Mouse (Mus musculus) heart, postnatal 0 days (tissue): ENCODE results near the gene Gramd2.

Source experiments
- CTCF ChIP-seq: IDR thresholded peaks from 2 replicates; pipeline ENCODE4 v1.5.1; 2016; ENCODE audit warnings: antibody characterized with exemption, control low read depth, low read depth
- EP300 ChIP-seq: IDR thresholded peaks from 2 replicates; pipeline ENCODE4 v1.6.1; 2016; ENCODE audit warnings: antibody characterized with exemption, low read depth

GRCm38 (mm10) chr9:59659036-59660026 is 20.6 kb upstream of the Gramd2 start:
- TF ChIP-seq CTCF (peak; percentile 73), EP300 (no peak)
